Mouse (Mus musculus): Measurements from ENCODE around the gene Zfp992.
"Not testable (repeated sequence)": the region's sequence is repeated elsewhere in the genome, so short reads cannot be mapped to it uniquely, and the experiment has no call there.

Gene Zfp992

DNA sequence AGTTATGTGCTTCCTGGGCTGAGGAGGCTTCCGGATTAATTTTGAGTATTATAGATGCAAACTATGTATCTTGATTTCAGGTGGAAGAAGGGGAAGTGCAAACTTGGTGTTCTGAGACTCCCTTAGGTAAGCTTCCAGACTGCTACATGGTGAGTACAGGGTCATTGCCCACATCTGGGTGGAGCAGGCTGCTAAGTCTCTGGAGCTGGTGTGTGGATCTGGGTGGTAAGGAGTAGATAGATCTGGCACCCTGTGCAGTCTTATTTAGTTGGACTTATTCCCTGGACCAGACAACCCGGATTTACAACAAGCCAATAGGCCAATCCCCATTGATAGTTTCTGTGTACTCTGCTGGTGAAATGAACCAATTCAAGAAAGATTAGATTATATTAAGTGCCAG is at the start of gene Zfp992:
Gene Zfp992 (plus strand): TSS at position 74 of the 400 bp plus-strand sequence.
- not testable (repeated sequence) for DNase-seq (ENCODE audit: low spot score)

DNA sequence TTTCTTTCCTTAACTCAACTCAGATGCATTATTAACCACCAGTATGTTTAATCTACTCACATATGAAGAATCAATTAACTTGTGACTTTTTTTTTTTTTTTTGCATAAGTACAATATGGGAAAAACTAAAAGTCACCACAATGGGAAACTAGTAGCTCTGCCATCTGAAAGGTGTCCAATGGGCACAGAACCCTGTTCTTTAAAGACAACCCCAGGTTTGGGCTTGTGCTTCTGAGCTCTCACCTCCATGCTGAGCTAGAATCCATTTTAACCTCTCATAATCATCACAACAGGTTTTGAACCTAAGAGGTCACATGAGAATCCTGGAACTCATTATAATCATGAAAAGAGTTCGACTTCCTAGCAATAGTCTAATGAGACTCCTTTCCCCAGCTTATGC is 19.4 kb upstream of the Zfp992 start:
- not testable (repeated sequence) for DNase-seq (ENCODE audit: low spot score)

DNA sequence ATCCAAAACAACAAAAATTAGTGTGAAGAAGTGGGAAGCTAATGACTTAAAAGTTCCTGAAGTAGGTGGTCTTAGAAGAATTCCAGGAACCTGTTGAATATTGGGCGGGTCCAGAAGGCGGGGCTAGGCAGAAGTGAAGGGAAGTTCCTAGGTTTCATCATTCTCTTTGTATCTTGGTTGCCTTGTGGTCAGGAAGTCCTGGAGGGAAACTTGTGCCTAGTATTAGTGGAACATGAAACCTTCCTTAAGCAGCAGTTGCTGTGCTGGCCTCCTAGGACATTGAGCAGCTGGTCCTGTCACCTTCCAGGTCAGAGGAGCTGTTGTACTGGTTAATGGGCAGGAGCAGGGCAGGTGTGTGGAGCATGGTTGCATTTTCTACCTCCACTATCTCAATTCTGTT is 17.9 kb upstream of the Zfp992 start:
- not testable (repeated sequence) for DNase-seq (ENCODE audit: low spot score)

DNA sequence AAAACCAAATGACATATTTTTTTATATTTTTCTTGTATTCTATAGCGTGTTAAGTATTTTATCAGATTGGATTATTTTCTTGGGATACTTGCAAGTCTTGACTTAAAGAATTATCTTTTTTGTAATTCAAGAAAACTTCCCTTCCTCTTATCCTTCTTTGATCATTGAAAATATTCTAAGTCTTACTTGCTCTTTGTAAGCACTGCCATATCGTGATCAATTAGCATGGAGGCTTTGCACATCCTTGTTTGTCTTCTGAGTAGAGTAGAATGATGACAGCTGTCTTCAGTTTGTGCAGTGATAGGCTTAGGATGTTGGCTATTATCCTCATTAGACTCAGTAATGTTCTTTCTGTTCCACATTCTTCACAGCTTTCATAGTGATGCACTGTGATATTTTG is 13.3 kb upstream of the Zfp992 start:
- DNase-seq (ENCODE audit: low spot score) = not testable (repeated sequence)

DNA sequence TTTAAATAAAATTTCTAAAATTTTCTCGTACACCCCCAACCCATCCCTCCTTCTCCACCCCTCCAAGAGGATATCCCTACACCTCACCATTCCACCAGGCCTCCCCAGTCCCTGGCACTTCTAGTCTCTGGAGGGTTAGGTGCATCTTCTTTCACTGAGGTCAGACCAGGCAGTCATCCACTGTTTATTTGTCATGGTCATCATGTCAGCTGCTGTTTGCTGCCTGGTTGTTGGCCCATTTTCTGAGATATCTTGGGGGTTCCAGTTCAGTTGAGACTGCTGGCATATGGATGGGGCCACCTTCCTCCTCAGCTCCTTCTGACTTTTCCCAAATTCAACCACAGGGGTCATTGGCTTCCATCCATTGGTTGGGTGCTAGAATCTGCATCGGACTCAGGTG is 11.6 kb upstream of the Zfp992 start:
- DNase-seq (ENCODE audit: low spot score) = not testable (repeated sequence)

DNA sequence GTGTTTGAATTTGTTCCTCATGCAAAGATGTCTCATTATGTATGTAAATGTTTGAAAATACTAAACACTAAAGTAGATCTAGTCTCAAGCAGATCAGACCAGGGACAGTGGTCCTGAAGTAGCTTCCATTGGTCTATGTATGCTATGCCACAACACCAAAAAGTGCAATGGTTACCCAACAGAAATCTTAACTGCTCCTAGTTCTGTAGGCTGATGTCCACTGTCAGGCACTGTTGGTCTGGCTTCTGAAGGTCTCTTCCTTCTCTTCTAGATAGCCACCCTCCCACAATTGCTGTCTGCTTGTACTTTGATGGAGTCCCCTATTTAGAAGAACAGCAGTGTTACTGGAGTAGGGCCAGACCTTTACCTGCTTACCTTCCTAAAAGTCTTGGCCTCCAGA is 4.5 kb upstream of the Zfp992 start:
- DNase-seq (ENCODE audit: low spot score) = not testable (repeated sequence)

DNA sequence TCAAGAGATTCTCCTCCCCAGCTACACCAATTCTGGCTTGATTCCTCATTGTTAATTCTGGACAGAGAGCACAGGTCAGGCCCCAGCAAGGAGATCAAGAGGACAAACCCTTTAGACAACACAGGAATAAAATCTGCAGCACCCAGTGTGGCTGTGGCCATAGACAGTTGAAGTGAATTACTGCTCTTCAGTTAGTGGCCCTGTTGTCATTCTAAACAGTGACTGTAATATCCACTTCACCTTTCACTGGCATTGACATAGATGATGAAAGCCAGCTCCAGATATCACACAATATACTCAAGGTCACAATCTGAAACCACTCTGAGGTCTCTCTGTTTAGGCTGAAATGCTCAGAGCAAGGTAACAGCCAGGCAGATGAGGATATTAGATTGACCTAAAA is 3.7 kb upstream of the Zfp992 start:
- DNase-seq (ENCODE audit: low spot score) = not testable (repeated sequence)

- DNase-seq (ENCODE audit: low spot score) = not testable (repeated sequence)
These were observed 2.7 kb upstream of the Zfp992 start for GRCm38 (mm10) chr4:146446135-146446534.

GRCm38 (mm10) chr4:146447016-146447415 is 1.8 kb upstream of the Zfp992 start:
- not testable (repeated sequence) for DNase-seq (ENCODE audit: low spot score)

GRCm38 (mm10) chr4:146449711-146450110 is 888 bp downstream of the Zfp992 start:
- DNase-seq (ENCODE audit: low spot score) = not testable (repeated sequence)

DNA sequence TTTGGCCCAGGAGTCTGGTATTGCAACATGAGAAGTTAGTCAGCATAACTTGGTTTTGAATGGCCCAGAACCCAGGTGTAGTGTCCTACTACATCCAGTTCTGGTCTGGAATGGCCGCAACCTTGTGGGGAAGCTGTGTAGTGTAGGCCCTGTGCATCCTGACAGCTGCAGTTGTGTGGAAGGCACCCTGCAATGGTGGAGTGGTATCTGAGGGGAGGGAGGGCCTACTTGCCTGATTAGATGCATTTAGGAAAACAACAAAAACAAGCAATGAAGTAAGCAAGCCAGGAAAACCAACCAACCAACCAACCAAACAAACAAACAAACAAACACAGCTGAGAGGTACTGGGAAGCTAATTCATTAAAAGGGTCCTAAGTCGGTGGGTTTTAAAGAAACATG is 3.8 kb downstream of the Zfp992 start:
- DNase-seq (ENCODE audit: low spot score) = not testable (repeated sequence)

DNA sequence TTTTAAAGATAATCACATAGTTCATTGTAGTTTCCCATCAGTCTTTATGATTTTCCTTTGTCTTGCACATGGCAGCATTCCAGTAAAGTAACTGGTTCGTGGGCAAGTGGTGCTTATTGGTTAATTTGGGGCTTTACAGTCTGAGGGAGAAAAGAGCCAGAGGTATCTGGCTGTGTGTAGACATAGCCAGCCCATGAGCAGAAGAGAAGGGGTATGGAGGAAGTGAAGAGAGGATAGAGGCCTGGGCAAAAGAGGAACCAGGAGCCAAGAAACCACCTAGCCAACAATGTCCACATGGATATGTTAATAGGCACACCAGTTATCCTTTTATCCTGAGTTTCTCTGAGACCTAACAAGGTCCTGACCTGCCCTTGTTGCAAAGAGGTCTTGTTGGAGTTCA is 5.3 kb downstream of the Zfp992 start:
- not testable (repeated sequence) for DNase-seq (ENCODE audit: low spot score)

GRCm38 (mm10) chr4:146454896-146455295 is 6.1 kb downstream of the Zfp992 start:
- DNase-seq (ENCODE audit: low spot score) = no peak

DNA sequence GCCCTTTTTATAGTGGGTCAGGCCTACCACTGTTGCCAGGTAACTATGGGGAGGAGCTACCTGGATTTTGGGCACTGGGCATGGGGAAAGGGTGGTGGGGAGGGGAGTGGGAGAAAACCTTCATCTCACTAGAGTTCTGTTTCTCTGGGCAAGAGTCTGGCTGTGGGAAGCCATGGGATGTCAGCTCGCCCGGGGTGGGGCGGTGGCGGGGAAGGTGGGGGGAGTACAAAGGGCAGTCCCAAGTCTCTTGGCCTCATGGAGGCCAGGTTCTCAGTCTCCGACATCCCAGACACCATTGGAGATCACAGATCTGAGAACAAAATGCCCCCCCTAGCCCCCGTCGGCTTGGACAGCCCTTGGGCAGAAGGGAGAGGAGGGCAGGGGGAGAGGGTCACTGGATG is 6.5 kb downstream of the Zfp992 start:
- DNase-seq (ENCODE audit: low spot score) = no peak

DNA sequence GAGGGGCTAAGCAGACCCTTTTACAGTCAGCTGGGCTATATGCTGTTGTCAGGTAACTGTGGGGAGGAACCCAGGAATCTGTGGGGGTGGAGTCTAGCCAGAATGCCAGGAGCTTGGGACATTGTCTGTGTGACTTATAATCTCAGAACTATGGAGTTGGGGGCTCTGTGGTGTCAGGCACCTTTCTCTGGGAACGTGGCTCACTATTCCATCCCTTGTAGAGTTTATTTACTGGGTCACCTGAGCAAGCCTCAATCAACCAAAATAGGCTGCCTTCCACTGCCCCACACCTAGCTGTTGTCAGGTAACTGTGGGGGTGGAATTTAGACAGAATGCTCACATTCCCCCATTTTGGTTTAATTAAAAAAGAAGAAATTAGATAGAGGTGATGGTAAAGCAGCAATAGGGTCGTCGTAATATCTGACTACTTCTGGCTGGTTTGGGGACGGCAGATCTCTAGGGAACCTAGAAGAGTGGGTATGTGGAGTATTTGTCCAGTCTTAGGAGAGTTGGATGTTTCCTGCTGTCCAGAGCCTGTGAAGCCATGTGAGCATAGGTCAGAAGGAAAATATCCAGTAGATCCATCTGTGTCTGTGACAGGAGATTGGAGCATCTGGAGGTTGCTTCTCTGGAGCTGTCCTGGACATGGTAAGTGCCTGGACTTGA is 7.4 kb downstream of the Zfp992 start:
- DNase-seq (ENCODE audit: low spot score) = no peak

- DNase-seq (ENCODE audit: low spot score) = no peak
These were observed 8.3 kb downstream of the Zfp992 start for GRCm38 (mm10) chr4:146457126-146457525.

- no peak for DNase-seq (ENCODE audit: low spot score)
These were observed 8.9 kb downstream of the Zfp992 start for GRCm38 (mm10) chr4:146457720-146458119.

- DNase-seq (ENCODE audit: low spot score) = not testable (repeated sequence)
These were observed 11.0 kb downstream of the Zfp992 start for GRCm38 (mm10) chr4:146459822-146460221.

- DNase-seq (ENCODE audit: low spot score) = not testable (repeated sequence)
These were observed 11.9 kb downstream of the Zfp992 start for GRCm38 (mm10) chr4:146460685-146461084.

DNA sequence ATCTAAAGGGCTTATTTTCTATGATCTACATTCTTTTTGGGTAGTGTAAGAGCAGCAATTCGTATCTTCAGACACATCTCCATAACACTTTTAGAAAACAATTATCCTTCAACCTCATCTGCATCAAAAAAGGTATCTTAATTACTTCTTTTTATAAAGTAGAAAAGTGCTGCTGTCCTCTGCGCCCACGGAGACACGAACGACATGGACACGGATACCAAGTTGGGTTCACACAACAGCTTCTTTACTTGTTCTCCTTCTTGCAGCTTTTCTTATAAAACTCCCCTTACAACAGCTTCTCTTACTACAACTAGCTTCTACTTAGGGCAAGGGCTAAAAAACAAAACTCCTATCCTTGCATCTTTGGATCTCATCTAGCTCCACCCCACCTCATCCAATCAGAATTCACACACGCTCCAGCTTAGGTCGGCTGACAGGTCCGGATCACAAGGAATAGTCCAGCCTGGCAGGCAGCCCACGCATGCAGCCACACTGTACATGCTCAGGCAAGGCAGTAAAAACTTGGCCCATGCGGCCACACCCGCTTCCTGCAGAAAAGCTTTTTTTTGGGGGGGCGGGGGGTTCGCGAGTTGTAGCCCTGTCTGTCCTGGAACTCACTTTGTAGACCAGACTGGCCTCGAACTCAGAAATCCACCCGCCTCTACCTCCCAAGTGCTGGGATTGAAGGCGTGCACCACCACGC is 15.0 kb downstream of the Zfp992 start:
- not testable (repeated sequence) for DNase-seq (ENCODE audit: low spot score)

DNA sequence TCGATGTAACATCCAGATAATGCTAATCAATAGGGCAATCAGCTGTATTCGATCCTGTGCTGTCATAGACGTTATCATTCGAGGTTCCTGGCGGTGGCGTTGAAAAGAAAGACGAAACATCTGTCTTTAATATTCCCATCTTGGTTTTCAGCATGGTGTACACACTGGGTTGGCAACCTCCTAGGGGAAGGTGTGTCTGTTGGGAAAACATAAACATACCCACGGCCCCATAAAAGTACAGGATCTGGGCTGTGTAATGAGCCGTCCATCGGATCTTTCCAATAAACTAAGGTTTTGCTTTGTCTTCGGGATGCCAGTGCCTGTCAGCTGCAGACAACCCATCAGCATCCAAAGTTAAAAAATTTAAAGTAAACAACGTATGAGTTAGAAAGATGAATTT is 21.2 kb downstream of the Zfp992 start:
- not testable (repeated sequence) for DNase-seq (ENCODE audit: low spot score)

DNA sequence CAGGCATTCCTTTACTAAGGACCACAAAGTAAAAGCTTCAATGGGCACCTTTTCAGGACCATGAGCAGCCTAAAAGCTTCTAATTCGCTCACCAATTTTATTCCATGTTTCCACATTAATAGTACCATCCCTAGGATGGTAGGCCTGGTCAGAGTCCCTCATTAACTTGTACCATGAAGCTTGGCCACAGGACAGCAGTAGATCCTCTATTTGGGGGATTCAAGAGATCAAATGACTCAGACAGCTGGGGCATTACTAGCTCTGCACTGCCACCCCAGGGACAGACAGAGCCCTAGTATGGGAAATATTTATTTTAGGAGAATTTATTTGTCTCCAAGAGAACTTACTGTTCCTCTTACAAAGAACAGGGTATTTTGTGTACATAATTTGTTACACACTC is 25.4 kb downstream of the Zfp992 start:
- DNase-seq (ENCODE audit: low spot score) = not testable (repeated sequence)
